Mouse (Mus musculus) adipose tissue, adult 10 weeks (tissue): ENCODE results near the gene Vmn1r176. TPM values are rescaled to one million over a fixed set of nuclear protein-coding genes. Genes with fewer than 3 reads are reported as not detected.

Source experiments
- polyA plus RNA-seq: library from polyadenylated mRNA; stranded (reverse); fragments of 350-450 nt; fragmentation: Illumina TruSeq; extraction: RNeasy Lipid Tissue Mini Kit (QIAGEN cat#74804); gene quantifications from one replicate; pipeline ENCODE4 v1.2.3, GENCODE M21; 2014; ENCODE audit warnings: low read depth, low replicate concordance

Gene Vmn1r176
- polyA plus RNA-seq: not detected

DNA sequence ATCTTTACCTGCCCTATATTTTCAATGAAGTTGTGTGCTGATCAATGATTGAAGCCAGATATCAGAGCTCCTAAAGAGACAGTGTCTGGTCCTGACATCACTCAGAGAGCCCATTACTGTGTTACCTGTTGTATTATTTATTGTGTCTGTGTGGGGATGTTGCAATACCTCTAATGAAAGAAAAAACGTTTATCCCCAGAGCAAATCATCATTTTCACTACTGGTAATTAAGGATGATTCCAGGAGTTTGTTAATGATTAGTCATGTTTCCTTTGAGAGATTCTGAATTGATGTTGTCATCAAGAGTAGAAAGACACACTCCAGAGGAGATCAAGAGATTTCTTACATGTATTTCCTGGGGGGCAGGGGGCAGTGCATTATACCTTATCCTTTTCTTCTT is at the start of gene Vmn1r176:
Vmn1r176 (minus strand) TSS at position 101 of the 400 bp plus-strand sequence.

DNA sequence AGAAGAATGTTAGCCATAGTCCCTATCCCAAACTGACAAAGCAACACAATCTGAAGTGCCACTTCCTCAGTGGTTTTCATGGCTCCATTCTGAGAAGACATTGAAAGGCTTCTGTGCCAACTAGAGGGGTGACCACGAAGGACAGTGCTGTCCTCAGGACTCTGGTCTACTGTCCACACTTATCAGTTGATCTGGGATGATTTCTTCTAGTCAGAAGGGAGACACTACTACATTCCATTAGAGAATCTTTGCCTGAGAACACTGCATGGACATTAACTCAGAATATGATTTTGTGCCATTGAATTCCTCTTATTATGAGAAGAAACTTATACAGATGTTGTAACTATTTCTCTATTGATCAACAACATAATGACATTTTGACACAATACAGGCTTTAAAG is 29.2 kb upstream of the Vmn1r176 start, which contains the start of gene Vmn1r177:
Vmn1r177 (minus strand) TSS at position 101 of the 400 bp plus-strand sequence.

DNA sequence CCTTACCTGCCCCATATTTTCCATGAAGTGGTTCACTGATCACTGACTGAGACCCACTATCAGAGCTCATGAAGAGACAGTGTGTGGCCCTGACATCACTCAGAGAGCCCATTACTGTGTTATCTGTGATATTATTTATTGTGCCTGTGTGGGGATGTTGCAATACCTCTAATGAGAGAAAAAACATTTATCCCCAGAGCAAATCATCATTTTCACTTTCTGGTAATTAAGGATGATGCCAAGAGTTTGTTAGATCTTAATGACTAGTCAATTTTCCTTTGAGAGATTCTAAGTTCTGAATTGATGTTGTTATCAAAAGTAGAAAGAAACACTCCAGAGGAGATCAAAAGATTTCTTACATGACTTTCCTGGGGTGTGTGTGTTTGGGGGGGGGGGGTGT is 26.6 kb downstream of the Vmn1r176 start, which contains the start of gene Vmn1r175:
Vmn1r175 (minus strand) TSS at position 101 of the 400 bp plus-strand sequence.

Other genes starting within 250 kb of the Vmn1r176 start
- gene Vmn1r170, start 231.2 kb downstream of the Vmn1r176 start, polyA plus RNA-seq: not detected
- gene Vmn1r171, start 206.7 kb downstream of the Vmn1r176 start, polyA plus RNA-seq: not detected
- gene Vmn1r172, start 179.1 kb downstream of the Vmn1r176 start, polyA plus RNA-seq: not detected
- not detected for gene Vmn1r173, start 136.7 kb downstream of the Vmn1r176 start, polyA plus RNA-seq
- gene Vmn1r174, start 85.1 kb downstream of the Vmn1r176 start, polyA plus RNA-seq: not detected
- gene Vmn1r175, start 26.7 kb downstream of the Vmn1r176 start, polyA plus RNA-seq: not detected
- not detected for gene Vmn1r177, start 29.1 kb upstream of the Vmn1r176 start, polyA plus RNA-seq
- not detected for gene Vmn1r178, start 54.6 kb upstream of the Vmn1r176 start, polyA plus RNA-seq
- not detected for gene Vmn1r179, start 89.6 kb upstream of the Vmn1r176 start, polyA plus RNA-seq
- not detected for gene Vmn1r180, start 113.3 kb upstream of the Vmn1r176 start, polyA plus RNA-seq
- 0.09 TPM for gene Vmn1r181, start 137.2 kb upstream of the Vmn1r176 start, polyA plus RNA-seq
- gene V1rd19, start 164.3 kb upstream of the Vmn1r176 start, polyA plus RNA-seq: not detected
- gene Vmn1r183, start 215.9 kb upstream of the Vmn1r176 start, polyA plus RNA-seq: not detected
- 12.1 TPM for gene Zfp180, start 244.6 kb upstream of the Vmn1r176 start, polyA plus RNA-seq